Mouse (Mus musculus) lung, postnatal 36 days (tissue): ENCODE data around the gene Dlgap4.

Experiments used
- DNase-seq: peaks from one replicate; pipeline ENCODE4 v3.0.0; 2022; ENCODE audit warnings: mixed read lengths

The Dlgap4 gene

GRCm38 (mm10) chr2:156718793-156719192, 105.3 kb downstream of the Dlgap4 start:
- peak; percentile 41 for DNase-seq

GRCm38 (mm10) chr2:156719549-156720312, 106.2 kb downstream of the Dlgap4 start:
- no peak for DNase-seq

GRCm38 (mm10) chr2:156720313-156720674, 106.8 kb downstream of the Dlgap4 start:
- DNase-seq = no peak

- DNase-seq = peak; percentile 97
These were observed 107.4 kb downstream of the Dlgap4 start for GRCm38 (mm10) chr2:156720675-156721553.

- DNase-seq = no peak
These were observed 108.1 kb downstream of the Dlgap4 start for GRCm38 (mm10) chr2:156721554-156722070.

GRCm38 (mm10) chr2:156722071-156722575, 108.6 kb downstream of the Dlgap4 start:
- DNase-seq = peak; percentile 93

- no peak for DNase-seq
These were observed 109.2 kb downstream of the Dlgap4 start for GRCm38 (mm10) chr2:156722752-156723151.

- no peak for DNase-seq
These were observed 110.5 kb downstream of the Dlgap4 start for GRCm38 (mm10) chr2:156723899-156724523.

- no peak for DNase-seq
These were observed 111.4 kb downstream of the Dlgap4 start for GRCm38 (mm10) chr2:156724871-156725270.

- peak; percentile 80 for DNase-seq
These were observed 112.8 kb downstream of the Dlgap4 start for GRCm38 (mm10) chr2:156726344-156726743.

- peak; percentile 42 for DNase-seq
These were observed 113.4 kb downstream of the Dlgap4 start for GRCm38 (mm10) chr2:156726878-156727277.

GRCm38 (mm10) chr2:156729537-156730469, 116.3 kb downstream of the Dlgap4 start:
- peak; percentile 72 for DNase-seq

- peak; percentile 62 for DNase-seq
These were observed 117.0 kb downstream of the Dlgap4 start for GRCm38 (mm10) chr2:156730501-156730921.

GRCm38 (mm10) chr2:156731592-156731991, 118.1 kb downstream of the Dlgap4 start:
- DNase-seq = no peak

- DNase-seq = peak; percentile 93
These were observed 118.6 kb downstream of the Dlgap4 start for GRCm38 (mm10) chr2:156732109-156732508.

GRCm38 (mm10) chr2:156735761-156736335, 122.3 kb downstream of the Dlgap4 start:
- DNase-seq = no peak

- no peak for DNase-seq
These were observed 123.3 kb downstream of the Dlgap4 start for GRCm38 (mm10) chr2:156736846-156737245.

- DNase-seq = no peak
These were observed 124.5 kb downstream of the Dlgap4 start for GRCm38 (mm10) chr2:156737976-156738375.

GRCm38 (mm10) chr2:156741265-156741664, 127.8 kb downstream of the Dlgap4 start:
- no peak for DNase-seq

- DNase-seq = no peak
These were observed 128.5 kb downstream of the Dlgap4 start for GRCm38 (mm10) chr2:156741998-156742397.

- DNase-seq = no peak
These were observed 129.7 kb downstream of the Dlgap4 start for GRCm38 (mm10) chr2:156743248-156743647.
